Mouse (Mus musculus) hindlimb bud, embryonic 11.5 days (tissue): ENCODE measurements around the gene Zfp770.

Experiments used
- DNase-seq: peaks from one replicate; pipeline ENCODE4 v3.0.0-alpha.2; 2012; ENCODE audit warnings: low read depth, low spot score; ENCODE audit errors: extremely low spot score

Zfp770 gene

GRCm38 (mm10) chr2:114145315-114145801 is 55.9 kb downstream of the Zfp770 start:
- DNase-seq: peak; percentile 8

- no peak for DNase-seq
Observed at GRCm38 (mm10) chr2:114144915-114145314, 56.4 kb downstream of the Zfp770 start.

- DNase-seq: no peak
Observed at GRCm38 (mm10) chr2:114143842-114144241, 57.4 kb downstream of the Zfp770 start.
